Mouse (Mus musculus) megakaryocyte progenitor cell, adult 5-6 weeks (primary cell): ENCODE data around the gene Lgalsl. TPM values are rescaled to one million over a fixed set of nuclear protein-coding genes. Genes with fewer than 3 reads are reported as not detected.
A peak's percentile ranks its signal among the peaks of the same experiment; 100 is the strongest.

Experiments
- ATAC-seq: replicated peaks from 2 replicates; pipeline ENCODE4 v1.8.0; 2016; ENCODE audit warnings: mild to moderate bottlenecking, moderate TSS enrichment, inconsistent platforms; ENCODE audit not compliant: poor library complexity
- total RNA-seq, 2 experiments: library from RNA; stranded (forward) in 1 of 2; stranded (reverse) in 1 of 2; fragments of 157-497, 149-512 nt in 1 of 2; fragments of 200-1000 nt in 1 of 2; gene quantifications; 2 replicates each; pipeline versions ENCODE4 v1.2.3 to v1.2.4; 2015 to 2017

The Lgalsl gene
- total RNA-seq, 2 experiments from 2014 or later, result 4.2 to 10.4 TPM

GRCm38 (mm10) chr11:20829056-20829686 lies 1.7 kb downstream of the Lgalsl start:
- no peak for ATAC-seq

- no peak for ATAC-seq
Observed at GRCm38 (mm10) chr11:20823961-20824360, 6.9 kb downstream of the Lgalsl start.

GRCm38 (mm10) chr11:20823301-20823700 lies 7.6 kb downstream of the Lgalsl start:
- ATAC-seq, result peak; percentile 54

- no peak for ATAC-seq
Observed at GRCm38 (mm10) chr11:20821351-20821750, 9.5 kb downstream of the Lgalsl start.

DNA sequence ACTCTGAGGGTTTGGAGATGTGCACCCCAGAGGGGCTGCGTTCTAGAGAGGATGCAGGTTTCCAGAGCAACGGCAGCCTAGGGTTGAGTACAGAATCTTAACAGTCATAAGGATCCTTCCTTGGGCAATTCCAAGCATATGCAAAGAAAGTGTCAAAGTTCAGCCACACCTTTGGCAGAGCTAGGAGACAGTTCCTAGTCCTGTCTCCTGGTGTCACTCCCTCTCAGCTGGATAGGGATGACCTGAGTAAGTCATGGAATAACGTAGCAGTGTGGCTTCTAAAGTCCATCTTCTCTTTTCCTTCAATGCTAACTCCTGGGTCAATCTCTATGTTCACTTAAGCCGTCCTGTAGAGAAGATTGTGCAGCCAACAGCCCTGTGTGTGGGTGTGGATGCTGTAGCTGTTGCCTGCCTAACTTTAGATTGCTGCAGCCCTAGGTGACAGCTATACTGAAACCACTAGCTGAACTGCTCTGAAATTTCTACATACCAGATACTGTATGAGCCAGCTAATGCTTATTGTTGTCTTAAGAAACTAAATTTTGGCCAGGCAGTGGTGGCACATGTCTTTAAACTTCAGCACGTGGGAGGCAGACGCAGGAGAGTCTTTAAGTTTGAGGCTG lies 16.8 kb downstream of the Lgalsl start:
- ATAC-seq, result no peak

GRCm38 (mm10) chr11:20812153-20812887 lies 18.5 kb downstream of the Lgalsl start:
- ATAC-seq, result 0 out of 2 replicates have a peak, but pooled peaks have one; percentile 23

DNA sequence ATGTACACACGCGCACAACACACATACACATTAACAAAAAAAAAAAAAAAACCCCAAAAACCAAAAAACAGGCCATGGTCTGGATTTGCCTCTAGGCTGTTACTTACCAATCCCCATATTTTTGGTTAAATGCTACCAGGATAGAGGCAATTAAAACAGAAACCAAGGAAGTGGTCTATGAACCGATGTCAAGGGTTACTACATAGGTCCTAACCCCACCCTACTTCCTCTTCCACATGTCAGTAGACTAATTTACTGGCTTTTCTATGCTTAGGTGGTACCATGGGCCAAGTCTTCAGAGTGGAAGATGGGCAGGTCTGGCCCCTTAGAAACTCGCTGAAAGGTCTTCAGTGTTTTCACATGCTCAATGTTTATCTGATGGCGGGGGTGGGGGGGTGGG lies 24.2 kb downstream of the Lgalsl start:
- peak; percentile 88 for ATAC-seq

GRCm38 (mm10) chr11:20805604-20806249 lies 25.1 kb downstream of the Lgalsl start:
- no peak for ATAC-seq

DNA sequence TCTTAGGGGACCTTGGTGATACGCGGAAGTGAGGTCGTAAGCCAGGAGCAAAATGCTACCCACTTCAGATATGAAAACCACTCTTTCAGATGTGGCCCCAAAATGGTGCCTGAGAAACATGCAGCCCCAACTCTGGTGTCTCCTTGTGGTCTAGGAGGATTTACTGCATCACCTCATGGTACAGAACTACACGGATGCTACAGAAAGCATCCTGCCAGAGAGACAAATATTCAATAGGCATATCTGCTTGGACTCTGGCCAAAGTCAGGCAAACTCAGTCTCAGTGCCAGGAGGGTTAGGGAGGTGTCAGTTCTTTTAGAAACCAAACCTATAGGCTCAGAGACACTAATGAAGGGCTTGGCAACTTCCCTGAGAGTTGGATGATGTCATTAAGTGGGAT lies 26.4 kb downstream of the Lgalsl start:
- ATAC-seq, result no peak

- no peak for ATAC-seq
Observed at GRCm38 (mm10) chr11:20800277-20801092, 30.4 kb downstream of the Lgalsl start.

DNA sequence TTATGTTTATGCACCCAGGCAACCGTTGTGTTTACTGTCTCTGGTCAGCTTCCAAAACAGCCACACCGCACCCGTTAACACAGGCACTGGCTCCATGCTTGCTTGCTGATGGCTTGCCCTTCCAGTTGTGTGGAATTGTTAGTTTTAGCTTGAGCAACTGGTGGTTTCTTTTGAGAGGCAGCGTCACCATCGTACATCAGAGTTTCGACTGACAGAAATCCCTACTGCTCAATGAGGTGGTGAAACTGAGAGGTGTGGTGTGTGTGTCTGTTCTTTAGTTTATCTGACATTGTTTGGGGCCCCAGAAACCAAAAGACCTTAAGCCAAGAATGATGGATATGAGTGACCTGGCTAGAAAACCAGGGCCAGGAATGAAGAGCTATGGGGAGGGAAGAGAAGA lies 33.0 kb downstream of the Lgalsl start:
- ATAC-seq, result no peak

DNA sequence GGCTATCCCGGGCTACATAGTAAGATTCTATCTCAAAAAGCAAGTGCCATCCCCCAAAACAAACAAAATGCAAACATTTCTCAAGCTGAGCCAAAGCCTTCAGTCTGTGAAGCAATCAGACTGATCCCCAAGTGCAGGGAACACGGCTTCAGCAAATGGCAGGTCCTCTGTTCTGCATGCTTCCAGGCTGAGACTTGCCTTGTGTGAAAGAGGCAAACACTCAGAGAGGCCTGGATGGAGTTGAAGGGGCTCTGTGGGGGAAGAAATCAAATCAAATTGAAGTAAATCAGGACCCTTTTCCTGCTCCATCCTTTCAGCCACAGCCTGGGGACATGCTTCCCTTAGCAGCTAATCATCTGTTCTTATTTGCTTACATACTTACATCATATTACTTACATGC lies 35.4 kb downstream of the Lgalsl start:
- ATAC-seq, result no peak

DNA sequence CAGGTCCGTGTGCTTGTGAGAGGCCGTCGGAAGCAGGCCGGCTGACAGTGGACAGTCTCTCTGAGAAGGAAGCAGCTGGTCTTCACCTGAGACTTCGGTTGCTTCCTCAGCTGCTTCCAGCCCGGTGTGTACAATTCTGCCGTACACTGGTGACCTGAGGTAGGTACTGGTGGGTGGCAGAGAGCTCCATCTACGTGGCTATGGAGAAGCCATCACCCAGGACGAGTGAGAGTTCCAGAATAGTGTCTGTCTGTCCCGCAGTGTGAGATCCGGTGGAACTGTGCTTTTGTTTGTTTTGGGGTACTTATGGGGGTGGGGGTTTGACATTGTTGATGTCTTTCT lies 36.0 kb downstream of the Lgalsl start:
- ATAC-seq, result no peak

DNA sequence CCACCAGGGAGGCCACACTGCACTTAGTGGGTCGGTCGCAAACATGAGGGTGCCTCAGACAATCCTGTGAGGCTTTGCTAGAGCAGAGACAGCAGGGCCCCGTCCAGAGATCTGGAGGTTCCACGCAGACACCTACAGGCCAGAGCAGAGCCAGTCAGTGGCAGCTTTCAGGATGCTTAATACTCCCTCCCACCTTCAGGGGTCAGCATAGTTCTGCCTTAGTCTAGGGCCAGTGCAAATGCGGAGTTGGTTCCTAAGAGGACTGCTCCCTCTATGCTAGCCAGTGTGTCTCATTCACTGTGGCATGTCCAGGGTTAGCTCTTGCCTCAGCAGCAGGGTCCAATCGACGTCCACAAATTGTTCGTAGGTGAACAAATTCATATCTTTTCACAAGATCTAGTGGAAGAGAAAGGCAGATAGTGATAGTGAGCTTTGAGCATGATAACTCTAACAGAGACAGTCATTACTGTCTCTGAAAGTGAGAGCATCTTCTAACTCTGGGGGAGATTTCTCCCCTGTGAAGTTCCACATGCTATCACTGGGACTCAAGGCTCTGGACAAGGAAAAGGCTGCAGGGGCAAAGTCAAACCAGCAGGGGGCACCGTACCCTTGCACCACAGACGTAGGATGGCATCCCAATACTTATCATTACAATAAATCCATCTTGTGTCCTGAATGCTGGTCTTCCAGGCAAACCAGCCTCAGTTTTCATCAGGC lies 36.5 kb downstream of the Lgalsl start:
- peak; percentile 97 for ATAC-seq

- no peak for ATAC-seq
Observed at GRCm38 (mm10) chr11:20793676-20794075, 37.2 kb downstream of the Lgalsl start.

DNA sequence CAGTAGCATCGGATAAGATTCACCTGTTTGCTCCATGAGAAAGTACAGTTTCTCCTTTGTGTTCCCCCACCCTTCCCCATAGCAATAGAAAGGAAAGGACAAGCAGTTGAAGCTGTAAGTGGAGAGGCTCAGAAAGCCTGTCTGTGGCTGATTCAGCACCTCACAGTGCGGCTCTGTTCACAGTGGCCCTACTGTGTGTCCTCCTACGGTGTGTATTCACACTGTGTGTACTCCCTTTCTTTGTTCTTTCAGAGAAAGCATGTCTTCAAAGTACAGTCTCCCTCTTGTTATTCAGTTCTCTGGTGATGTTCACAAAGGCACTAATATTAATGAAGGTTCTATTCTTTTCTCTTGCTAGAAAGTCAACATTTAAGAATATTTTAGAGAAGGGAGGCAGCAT lies 38.2 kb downstream of the Lgalsl start:
- ATAC-seq, result no peak

- ATAC-seq, result no peak
Observed at GRCm38 (mm10) chr11:20791334-20791733, 39.5 kb downstream of the Lgalsl start.

DNA sequence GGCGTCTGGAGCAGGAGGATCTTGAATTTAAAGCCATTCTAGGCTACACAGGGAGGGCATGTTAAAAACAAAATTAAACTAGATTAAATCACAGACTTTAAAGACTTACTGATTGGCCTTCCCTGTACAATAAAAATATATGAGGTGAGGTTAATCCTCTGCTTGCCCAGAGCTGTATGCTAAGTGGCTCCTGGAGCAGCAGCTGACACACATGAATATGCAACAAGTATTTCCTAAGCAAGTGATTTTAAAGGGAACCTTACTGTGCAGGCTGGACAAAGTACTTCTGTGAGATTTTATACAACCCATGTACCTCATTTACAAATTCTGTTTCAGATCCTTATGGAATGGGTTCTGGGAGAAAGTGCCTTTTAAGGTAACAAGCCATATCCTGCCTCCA lies 41.8 kb downstream of the Lgalsl start:
- ATAC-seq, result no peak

- ATAC-seq, result no peak
Observed at GRCm38 (mm10) chr11:20788070-20788469, 42.8 kb downstream of the Lgalsl start.

DNA sequence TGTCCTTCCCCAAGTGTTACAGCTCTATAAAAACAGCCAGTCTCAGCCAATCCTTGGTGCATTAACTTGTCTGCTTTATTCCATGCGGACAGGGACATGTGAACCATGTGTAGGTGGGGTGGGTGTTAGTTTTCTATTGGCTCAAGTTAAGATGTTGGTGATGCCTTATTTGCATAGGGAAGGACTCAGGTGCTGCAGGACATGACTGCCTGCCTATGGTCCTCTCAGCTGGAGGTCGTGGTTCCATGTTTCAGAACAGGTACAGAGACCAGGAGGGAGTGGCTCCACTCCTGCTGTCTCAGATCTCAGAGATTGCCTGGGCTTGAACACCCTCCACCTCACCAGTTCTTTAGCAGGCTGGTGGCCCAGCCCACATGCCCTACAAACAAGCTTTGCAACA lies 44.7 kb downstream of the Lgalsl start:
- ATAC-seq, result no peak
